Mouse (Mus musculus) liver, adult 2 months (tissue): ENCODE measurements around the gene Lpar2. TPM values are rescaled to one million over a fixed set of nuclear protein-coding genes. Genes with fewer than 3 reads are reported as not detected.

Experiments
- DNase-seq: peaks from one replicate; pipeline ENCODE4 v3.0.0-alpha.2; 2011; ENCODE audit warnings: low read depth, low spot score; ENCODE audit errors: extremely low read depth
- H3K27ac ChIP-seq: fragments of 200-500 bp; replicated peaks from 2 replicates; pipeline ENCODE4 v1.5.1; 2012; ENCODE audit warnings: low read depth, mild to moderate bottlenecking, control low read depth, inconsistent platforms, low read length; ENCODE audit not compliant: insufficient read depth
- H3K27me3 ChIP-seq: fragments of 200-500 bp; 2 replicates; pipeline ENCODE4 v1.6.1; 2012; ENCODE audit warnings: mild to moderate bottlenecking, moderate library complexity, low read length, inconsistent platforms; ENCODE audit not compliant: control insufficient read depth, insufficient read depth
- H3K36me3 ChIP-seq: fragments of 200-500 bp; 2 replicates; pipeline ENCODE4 v1.6.1; 2012; ENCODE audit warnings: low read length, inconsistent platforms; ENCODE audit not compliant: control insufficient read depth, insufficient read depth
- H3K4me1 ChIP-seq: fragments of 200-500 bp; 2 replicates; pipeline ENCODE4 v1.6.1; 2011; ENCODE audit warnings: low read length; ENCODE audit not compliant: control insufficient read depth, insufficient read depth
- H3K4me3 ChIP-seq: fragments of 200-500 bp; 2 replicates; pipeline ENCODE4 v1.5.1; 2011; ENCODE audit warnings: low read depth, mild to moderate bottlenecking, control low read depth, low read length, moderate library complexity; ENCODE audit not compliant: insufficient read depth
- H3K79me2 ChIP-seq: fragments of 200-500 bp; 2 replicates; pipeline ENCODE4 v1.6.1; 2012; ENCODE audit warnings: inconsistent platforms, mild to moderate bottlenecking, low read length, moderate library complexity; ENCODE audit not compliant: control insufficient read depth, insufficient read depth
- H3K9ac ChIP-seq: fragments of 200-500 bp; 2 replicates; pipeline ENCODE4 v1.6.1; 2012; ENCODE audit warnings: low read depth, mild to moderate bottlenecking, control low read depth, inconsistent platforms, low read length
- CTCF ChIP-seq: fragments of 200-500 bp; IDR thresholded peaks from 2 replicates; pipeline ENCODE4 v1.5.1; 2011; ENCODE audit warnings: low read depth, low read length, control low read depth
- POLR2A ChIP-seq: fragments of 200-500 bp; IDR thresholded peaks from 2 replicates; pipeline ENCODE4 v1.6.1; 2011; ENCODE audit warnings: low read length, control low read depth; ENCODE audit not compliant: insufficient read depth; ENCODE audit errors: extremely low read depth
- WGBS: fragments of 180-500 bp; shearing (Covaris S2); methylation state at CpG from one replicate; pipeline ENCODE4 v1.1.7; 2018; 5-methylcytosine and 5-hydroxymethylcytosine counted together
- polyA plus RNA-seq: library from polyadenylated mRNA; depleted of rRNA; stranded (reverse); fragments of >200 nt; gene quantifications from 2 replicates; pipeline ENCODE4 v1.2.3, GENCODE M21; 2012
- total RNA-seq: library from RNA; depleted of rRNA; stranded (reverse); fragments of >200 nt; gene quantifications from 2 replicates; pipeline ENCODE4 v1.2.3, GENCODE M21; 2014

Lpar2 gene
- total and polyA plus RNA-seq, 2 experiments = 0.18 to 0.77 TPM

DNA sequence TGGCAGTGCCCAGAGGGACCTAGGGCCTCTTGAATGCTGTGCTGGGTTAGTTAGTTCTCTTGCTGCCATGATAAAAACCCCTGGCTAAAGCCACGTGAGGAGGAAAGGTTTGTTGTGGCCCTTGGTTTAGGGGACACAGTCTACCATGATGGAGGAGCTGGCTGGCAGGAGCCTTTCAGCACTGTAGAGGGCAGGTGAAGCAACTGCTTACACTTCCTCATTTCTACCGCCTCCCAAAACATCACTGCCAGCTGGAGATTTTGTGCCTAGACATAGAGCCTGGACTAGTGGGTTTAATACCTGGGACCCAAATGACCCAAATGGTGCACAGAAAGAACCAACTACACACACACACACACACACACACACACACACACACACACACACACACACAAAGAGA, 39.0 kb downstream of the Lpar2 start:
- Histone ChIP-seq H3K27ac (no peak overlapping the region), H3K4me1 (no peaks in the 10 kb centered on the region), H3K9ac (no peak overlapping the region), H3K27me3 (no peaks in the 10 kb centered on the region), H3K36me3 (no peaks in the 10 kb centered on the region), H3K79me2 (no peaks in the 10 kb centered on the region), H3K4me3 (no peak overlapping the region)
- WGBS = 93% methylated on average over 2 of the region's 2 CpGs
- DNase-seq = no peak
- TF ChIP-seq CTCF (no peak), POLR2A (no peak)

DNA sequence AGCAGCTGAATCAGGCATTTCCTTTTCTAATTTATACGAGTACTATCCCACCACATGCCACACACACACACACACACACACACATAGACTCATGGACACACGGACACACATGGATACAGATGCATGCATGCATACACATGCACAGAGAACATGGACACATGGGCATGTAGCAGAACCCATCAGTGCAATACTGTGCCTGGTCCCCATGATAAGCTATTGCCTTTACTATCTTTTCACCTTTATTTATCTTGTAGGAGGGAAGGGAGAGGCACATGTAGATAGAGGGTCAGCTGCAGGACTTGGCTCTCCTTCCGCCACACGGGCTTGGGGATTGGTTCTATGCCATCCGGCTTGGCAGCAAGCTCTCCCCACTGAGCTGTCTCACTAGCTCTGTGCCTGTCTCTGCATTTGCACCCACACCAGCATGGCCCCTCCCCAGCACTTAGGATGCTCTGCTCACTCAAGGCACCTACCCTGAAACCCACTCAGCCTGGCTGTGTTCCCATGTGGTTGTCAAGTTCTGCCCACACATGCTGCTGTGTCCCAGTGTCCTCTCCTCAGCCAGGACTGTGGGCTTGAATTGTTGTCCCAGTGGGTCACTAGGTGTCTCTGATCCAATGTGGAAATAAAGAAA, 41.3 kb downstream of the Lpar2 start:
- TF ChIP-seq POLR2A = no peak
- TF ChIP-seq CTCF = no peak
- no peak overlapping the region for H3K9ac ChIP-seq
- no peaks in the 10 kb centered on the region for H3K36me3 ChIP-seq
- no peak for DNase-seq
- no peak overlapping the region for H3K4me3 ChIP-seq
- H3K4me1 ChIP-seq = peaks cover 3% of the 10 kb centered on the region; the same call in 1 of the 2 replicates
- H3K27me3 ChIP-seq = no peaks in the 10 kb centered on the region
- no peak overlapping the region for H3K27ac ChIP-seq
- H3K79me2 ChIP-seq = no peaks in the 10 kb centered on the region
- 85% methylated on average over 5 of the region's 5 CpGs for WGBS

DNA sequence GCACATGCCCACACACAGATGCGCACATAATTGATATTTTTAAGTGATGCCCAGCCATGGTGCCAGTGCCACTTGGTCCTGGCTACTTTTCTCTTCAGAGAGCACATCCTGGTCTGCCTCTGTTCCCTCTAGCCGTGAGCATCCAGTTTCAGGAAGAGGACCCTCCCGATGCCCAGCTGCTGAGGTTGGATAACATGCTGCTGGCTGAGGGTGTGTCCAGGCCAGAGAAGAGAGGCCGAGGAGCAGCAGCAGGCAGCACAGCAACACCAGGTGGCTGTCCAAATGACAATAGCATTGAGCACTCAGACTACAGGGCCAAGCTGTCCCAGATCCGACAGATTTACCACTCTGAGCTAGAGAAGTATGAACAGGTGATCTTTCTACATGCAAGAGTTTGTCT, 42.0 kb downstream of the Lpar2 start:
- H3K27ac ChIP-seq = no peak overlapping the region
- no peak overlapping the region for H3K4me3 ChIP-seq
- no peaks in the 10 kb centered on the region for H3K36me3 ChIP-seq
- WGBS = 72% methylated on average over 5 of the region's 5 CpGs
- DNase-seq = no peak
- no peaks in the 10 kb centered on the region for H3K27me3 ChIP-seq
- peaks cover 3% of the 10 kb centered on the region; the same call in 1 of the 2 replicates for H3K4me1 ChIP-seq
- no peak overlapping the region for H3K9ac ChIP-seq
- H3K79me2 ChIP-seq = no peaks in the 10 kb centered on the region
- TF ChIP-seq POLR2A (no peak), CTCF (no peak)

DNA sequence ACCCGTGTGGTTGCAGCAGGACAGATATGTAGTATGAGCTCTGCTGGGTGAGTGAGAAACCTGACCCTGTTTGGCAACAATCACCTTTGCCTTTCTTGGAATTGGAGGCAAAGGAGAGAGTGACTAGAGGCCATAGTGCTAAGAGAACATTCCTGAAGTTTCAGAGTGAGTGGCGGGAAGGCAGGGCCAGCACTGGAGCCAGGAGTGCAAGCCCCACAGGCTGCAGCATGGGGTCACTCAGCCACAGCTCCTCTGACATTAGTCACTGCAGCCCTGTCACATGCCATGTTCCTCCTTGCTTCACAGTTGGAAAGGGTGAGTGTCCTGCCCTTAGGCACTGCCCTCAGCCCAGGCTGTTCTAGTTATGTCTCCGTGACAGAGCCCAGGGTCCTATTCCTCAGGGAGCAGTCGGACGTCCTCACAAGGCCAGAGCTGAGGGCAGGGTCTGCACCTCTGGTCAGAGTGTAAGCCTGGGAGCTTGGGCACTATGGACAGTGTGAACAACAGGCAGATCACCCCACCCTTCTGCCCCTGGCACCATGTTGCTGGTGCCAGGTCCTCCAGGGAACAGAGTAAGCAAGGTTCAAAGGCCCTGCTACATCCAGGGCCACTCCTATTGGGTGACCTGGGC, 45.6 kb downstream of the Lpar2 start:
- TF ChIP-seq POLR2A = no peak
- no peak for TF ChIP-seq CTCF
- H3K27ac ChIP-seq = no peak overlapping the region
- H3K4me1 ChIP-seq = peaks cover 3% of the 10 kb centered on the region; the same call in 1 of the 2 replicates
- DNase-seq = peak; percentile 72
- WGBS = 63% methylated on average over 5 of the region's 5 CpGs
- H3K9ac ChIP-seq = no peak overlapping the region
- H3K4me3 ChIP-seq = no peak overlapping the region
- H3K36me3 ChIP-seq = no peaks in the 10 kb centered on the region
- no peaks in the 10 kb centered on the region for H3K27me3 ChIP-seq
- no peaks in the 10 kb centered on the region for H3K79me2 ChIP-seq

DNA sequence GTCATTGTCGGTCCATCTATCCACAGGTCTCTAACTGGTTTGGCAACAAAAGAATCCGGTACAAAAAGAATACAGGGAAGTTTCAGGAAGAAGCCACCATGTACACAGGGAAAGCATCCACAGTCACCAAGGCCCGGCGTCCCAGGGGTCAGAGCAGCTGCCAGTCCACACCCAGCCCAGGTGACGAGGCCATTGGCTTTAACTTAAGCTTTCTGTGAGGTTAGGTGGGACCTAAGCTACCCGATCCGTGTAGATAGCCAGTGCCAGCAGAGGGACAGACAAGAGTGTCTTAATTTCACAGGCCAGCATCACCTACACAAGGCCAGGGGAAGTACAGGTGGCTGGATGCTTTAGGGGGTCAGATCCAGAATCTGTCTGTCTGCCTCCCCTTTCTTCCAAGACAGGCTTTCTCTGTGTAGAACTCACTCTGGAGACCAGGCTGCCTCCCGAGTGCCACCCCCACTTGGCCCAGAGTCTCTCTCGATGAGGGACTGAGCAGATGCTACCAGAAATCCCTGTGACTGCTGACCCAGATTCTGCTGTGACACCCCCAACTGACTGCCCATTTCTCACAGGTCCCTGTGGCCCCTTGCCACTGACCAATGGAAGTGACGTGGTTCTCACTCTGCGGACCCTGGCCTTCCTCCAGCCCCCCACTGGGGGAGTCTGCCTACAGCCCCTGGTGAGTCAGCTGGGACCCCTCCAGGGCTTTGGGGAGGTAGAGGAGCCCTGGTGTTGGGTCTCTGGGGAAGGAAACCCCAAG, 48.0 kb downstream of the Lpar2 start:
- no peak overlapping the region for H3K27ac ChIP-seq
- no peaks in the 10 kb centered on the region for H3K36me3 ChIP-seq
- 88% methylated on average over 11 of the region's 11 CpGs for WGBS
- no peak for DNase-seq
- TF ChIP-seq CTCF (no peak), POLR2A (no peak)
- H3K4me3 ChIP-seq = no peak overlapping the region
- peaks cover 3% of the 10 kb centered on the region; the same call in 1 of the 2 replicates for H3K4me1 ChIP-seq
- no peaks in the 10 kb centered on the region for H3K79me2 ChIP-seq
- H3K9ac ChIP-seq = no peak overlapping the region
- no peaks in the 10 kb centered on the region for H3K27me3 ChIP-seq
